Mouse (Mus musculus) myocyte (in vitro differentiated cells): ENCODE measurements at regions not wholly inside any gene's neighbourhood (a gene's known extent, or its start where the extent isn't known, plus 50 kb on each side); places are given as distances from the start of the nearest gene placed in this dataset.

ENCODE experiments used
- H3K27me3 ChIP-seq: one replicate; pipeline ENCODE4 v1.6.1; 2011; ENCODE audit not compliant: control insufficient read depth, insufficient read depth, insufficient read length
- H3K36me3 ChIP-seq: one replicate; pipeline ENCODE4 v1.6.1; 2011; ENCODE audit not compliant: control insufficient read depth, insufficient read depth
- H3K4me2 ChIP-seq: one replicate; pipeline ENCODE4 v1.6.1; 2011; ENCODE audit warnings: low read depth, control low read depth
- H3K4me3 ChIP-seq: one replicate; pipeline ENCODE4 v1.5.1; 2011; ENCODE audit warnings: mild to moderate bottlenecking, control low read depth, moderate library complexity
- H3K79me2 ChIP-seq: one replicate; pipeline ENCODE4 v1.6.1; 2011; ENCODE audit not compliant: control insufficient read depth, insufficient read depth
- H3ac ChIP-seq: one replicate; pipeline ENCODE4 v1.6.1; 2011; ENCODE audit not compliant: control insufficient read depth, insufficient read length
- CEBPB ChIP-seq: IDR thresholded peaks from 2 replicates; pipeline ENCODE4 v1.6.1; 2011; ENCODE audit warnings: mild to moderate bottlenecking, moderate library complexity; ENCODE audit not compliant: poor library complexity, insufficient read depth, severe bottlenecking
- E2F4 ChIP-seq: IDR thresholded peaks from one replicate; pipeline ENCODE4 v1.6.1; 2011; ENCODE audit warnings: mild to moderate bottlenecking, control low read depth, moderate library complexity; ENCODE audit not compliant: insufficient read depth
- MAX ChIP-seq: IDR thresholded peaks from one replicate; pipeline ENCODE4 v1.6.1; 2011; ENCODE audit warnings: low read depth, mild to moderate bottlenecking, control low read depth
- MYOD1 ChIP-seq, 3 experiments: IDR thresholded peaks; one replicate each; pipeline ENCODE4 v1.6.1; 2011; ENCODE audit warnings: control low read depth in 2 of 3, low read depth in 2 of 3, mild to moderate bottlenecking in 2 of 3, moderate library complexity in 1 of 3; ENCODE audit not compliant: insufficient read length in 2 of 3, control insufficient read depth in 1 of 3
- MYOG ChIP-seq, 3 experiments: IDR thresholded peaks; one replicate each; pipeline ENCODE4 v1.6.1; 2011; ENCODE audit warnings: control low read depth in 2 of 3, low read depth in 2 of 3, mild to moderate bottlenecking in 2 of 3; ENCODE audit not compliant: insufficient read length in 2 of 3, control insufficient read depth in 1 of 3, insufficient read depth in 1 of 3
- POLR2A ChIP-seq: IDR thresholded peaks from one replicate; pipeline ENCODE4 v1.6.1; 2011; ENCODE audit warnings: low read depth, mild to moderate bottlenecking, control low read depth, moderate library complexity; ENCODE audit not compliant: insufficient read length
- POLR2AphosphoS2 ChIP-seq: IDR thresholded peaks from one replicate; pipeline ENCODE4 v1.6.1; 2011; ENCODE audit warnings: low read depth, control low read depth; ENCODE audit not compliant: insufficient read length
- REST ChIP-seq: IDR thresholded peaks from one replicate; pipeline ENCODE4 v1.6.1; 2011; ENCODE audit warnings: mild to moderate bottlenecking, control low read depth, moderate library complexity; ENCODE audit not compliant: insufficient read depth, insufficient read length
- SRF ChIP-seq: IDR thresholded peaks from one replicate; pipeline ENCODE4 v1.6.1; 2011; ENCODE audit warnings: low read depth; ENCODE audit not compliant: control insufficient read depth, insufficient read length
- TCF12 ChIP-seq: IDR thresholded peaks from one replicate; pipeline ENCODE4 v1.6.1; 2011; ENCODE audit warnings: mild to moderate bottlenecking, control low read depth; ENCODE audit not compliant: poor library complexity, insufficient read depth, severe bottlenecking
- TCF3 ChIP-seq: IDR thresholded peaks from one replicate; pipeline ENCODE4 v1.6.1; 2011; ENCODE audit warnings: low read depth, control low read depth; ENCODE audit not compliant: insufficient read length
- USF1 ChIP-seq: IDR thresholded peaks from one replicate; pipeline ENCODE4 v1.6.1; 2011; ENCODE audit warnings: low read depth, mild to moderate bottlenecking, control low read depth, moderate library complexity

GRCm38 (mm10) chr8:35919451-35919850, 153.9 kb downstream of the Gm19410 start:
- TF ChIP-seq POLR2AphosphoS2 (no peak), REST (no peak), TCF12 (no peak), E2F4 (no peak), POLR2A (no peak), SRF (no peak), TCF3 (no peak), CEBPB (no peak), USF1 (no peak), MYOD1 (IDR thresholded peaks at IDR 0.05; ENCODE audit: control insufficient read depth in 1 of 3, insufficient read length in 2 of 3, low read depth in 2 of 3) (no peak), MYOG (IDR thresholded peaks at IDR 0.05; ENCODE audit: control insufficient read depth in 1 of 3, insufficient read depth in 1 of 3, insufficient read length in 2 of 3, low read depth in 2 of 3) (no peak), MAX (no peak)
- H3K4me2 ChIP-seq = peak overlapping the region; percentile 38
- H3K4me3 ChIP-seq = no peak overlapping the region
- H3ac ChIP-seq = no peak overlapping the region
- no peaks in the 10 kb centered on the region for H3K36me3 ChIP-seq
- H3K27me3 ChIP-seq = no peaks in the 10 kb centered on the region
- H3K79me2 ChIP-seq = no peaks in the 10 kb centered on the region

GRCm38 (mm10) chr8:35919859-35920675, 154.5 kb downstream of the Gm19410 start:
- TF ChIP-seq REST (no peak), POLR2AphosphoS2 (no peak), E2F4 (no peak), MYOD1 (IDR thresholded peaks at IDR 0.05; ENCODE audit: control insufficient read depth in 1 of 3, insufficient read length in 2 of 3, low read depth in 2 of 3) (no peak), TCF3 (no peak), USF1 (no peak), CEBPB (peak; percentile 72; the same call in 1 of the 2 replicates)
- Histone ChIP-seq H3K36me3 (no peaks in the 10 kb centered on the region), H3K27me3 (no peaks in the 10 kb centered on the region), H3ac (no peak overlapping the region), H3K4me2 (peak overlapping the region; percentile 38), H3K79me2 (no peaks in the 10 kb centered on the region), H3K4me3 (no peak overlapping the region)

- TF ChIP-seq POLR2A (no peak), MAX (no peak), TCF12 (no peak)
- H3K4me2 ChIP-seq = no peak overlapping the region
- no peaks in the 10 kb centered on the region for H3K36me3 ChIP-seq
- no peak overlapping the region for H3K4me3 ChIP-seq
- no peaks in the 10 kb centered on the region for H3K79me2 ChIP-seq
- H3ac ChIP-seq = no peak overlapping the region
- H3K27me3 ChIP-seq = no peaks in the 10 kb centered on the region
Measured at GRCm38 (mm10) chr8:35924026-35924425, 158.4 kb downstream of the Gm19410 start.

- H3K4me2 ChIP-seq = no peak overlapping the region
- TF ChIP-seq POLR2AphosphoS2 (no peak), E2F4 (no peak)
- no peak overlapping the region for H3K4me3 ChIP-seq
- no peaks in the 10 kb centered on the region for H3K27me3 ChIP-seq
- no peaks in the 10 kb centered on the region for H3K36me3 ChIP-seq
- no peaks in the 10 kb centered on the region for H3K79me2 ChIP-seq
- no peak overlapping the region for H3ac ChIP-seq
Measured at GRCm38 (mm10) chr8:35927408-35927871, 161.8 kb downstream of the Gm19410 start.

DNA sequence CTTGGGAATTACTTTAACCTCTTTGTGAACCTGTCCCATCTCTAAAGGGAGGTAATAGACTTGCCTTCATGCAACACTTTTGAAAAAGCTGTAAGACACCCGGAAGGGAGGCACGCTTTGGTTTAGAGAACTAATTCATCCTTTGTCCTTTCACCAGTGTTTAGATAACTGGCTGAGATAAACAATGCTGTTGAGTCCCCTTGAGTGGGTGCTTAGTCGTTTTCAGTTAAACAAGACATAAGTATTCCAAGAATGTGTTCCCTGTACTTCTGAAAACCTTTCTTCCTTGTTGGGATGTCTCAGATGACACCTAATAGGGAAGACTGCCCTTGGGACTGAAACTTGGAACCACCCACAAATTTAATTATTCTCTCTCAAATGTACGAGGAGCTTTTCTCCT, 164.7 kb downstream of the Gm19410 start:
- Histone ChIP-seq H3K36me3 (no peaks in the 10 kb centered on the region), H3K4me3 (no peak overlapping the region), H3K79me2 (no peaks in the 10 kb centered on the region), H3K4me2 (no peak overlapping the region), H3K27me3 (no peaks in the 10 kb centered on the region), H3ac (no peak overlapping the region)
- TF ChIP-seq MYOG (IDR thresholded peaks at IDR 0.05; ENCODE audit: control insufficient read depth in 1 of 3, insufficient read depth in 1 of 3, insufficient read length in 2 of 3, low read depth in 2 of 3) (no peak), REST (no peak), E2F4 (no peak), TCF3 (no peak), CEBPB (no peak), TCF12 (no peak), POLR2A (no peak), MAX (no peak), USF1 (no peak), SRF (no peak), POLR2AphosphoS2 (no peak)
